In the genomic region with DNA sequence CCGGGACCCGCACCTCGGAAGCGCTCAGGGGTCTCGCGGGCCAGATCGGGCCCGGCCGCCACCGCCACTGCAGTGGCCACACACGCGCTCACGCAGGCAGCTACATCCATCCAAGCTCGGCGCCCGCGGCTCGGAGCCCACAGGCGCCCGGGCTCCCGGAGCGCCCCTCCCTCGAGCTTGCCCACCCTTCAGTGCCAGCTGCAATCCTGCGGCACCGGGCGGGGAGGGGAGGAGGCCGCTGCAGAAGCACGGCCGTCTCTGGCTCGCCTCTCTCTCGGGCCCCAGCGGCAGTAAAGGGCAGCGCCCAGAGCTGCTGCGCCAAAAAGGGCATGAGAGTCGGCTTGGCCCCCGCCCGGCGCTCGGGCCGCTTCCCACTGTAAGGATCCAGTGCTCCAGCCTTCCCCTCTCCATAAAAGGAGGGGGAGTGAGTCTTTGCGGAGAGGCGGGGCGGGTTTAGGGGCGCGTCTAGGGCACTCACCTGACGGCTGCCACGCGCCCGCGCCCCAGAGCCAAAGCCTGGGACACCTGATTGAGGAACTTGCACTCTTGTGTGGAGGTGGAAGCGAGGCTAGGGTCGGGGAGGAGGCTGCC, we compare ENCODE assay signal across 7 mouse cellular contexts. TPM values are rescaled to one million over a fixed set of nuclear protein-coding genes. Genes with fewer than 3 reads are reported as not detected.
A peak's percentile ranks its signal among the peaks of the same experiment; 100 is the strongest.
DNase-seq lines count a peak whose midpoint lies in the region; ATAC-seq and TF ChIP-seq lines count a peak whose summit lies in the region.

No protein-coding gene starts in this region.

- no peak for TF ChIP-seq CTCF in small intestine, adult 2 months (IDR thresholded peaks at IDR 0.05; ENCODE audit: extremely low read depth, insufficient read length, insufficient replicate concordance, low read depth, low read length)

- H3K9ac ChIP-seq in intestine, embryonic 15.5 days: peak overlapping the region; percentile 91

- peaks cover 62% of the 10 kb centered on the region for H3K4me1 ChIP-seq in intestine, embryonic 15.5 days (replicated peaks)
- peaks cover 33% of the 10 kb centered on the region for H3K4me1 ChIP-seq in small intestine, adult 2 months (ENCODE audit: control insufficient read depth, insufficient read depth, insufficient read length, low read length)

- peak; percentile 39; the same call in 1 of the 2 replicates for TF ChIP-seq POLR2A in small intestine, adult 2 months (IDR thresholded peaks at IDR 0.05; ENCODE audit: low read depth, low read length)

- intact Hi-C loops in left cerebral cortex, postnatal 25 days (cut with DNase I): loop anchor here (1.0 to 5.0 kb wide), 3 partner anchors 102 to 181 kb away; no protein-coding TSS in a partner anchor

- H3K4me2 ChIP-seq in intestine, embryonic 15.5 days (replicated peaks): peak overlapping the region; percentile 92

- H3K27me3 ChIP-seq in intestine, embryonic 15.5 days (replicated peaks): peaks cover 19% of the 10 kb centered on the region
- no peaks in the 10 kb centered on the region; the same call in 1 of the 2 replicates for H3K27me3 ChIP-seq in small intestine, adult 2 months (ENCODE audit: control insufficient read depth, insufficient read depth, low read length)

- peak; percentile 70 for DNase-seq in adrenal gland, adult 8-10 months
- DNase-seq in embryo, embryonic 11 days: peak; percentile 83
- DNase-seq in gastrocnemius, postnatal 4 days (ENCODE audit: low spot score in 2 of 2): peak; percentile 71 to 80
- DNase-seq in left cerebral cortex, postnatal 25 days (ENCODE audit: low spot score in 2 of 2): peak; percentile 66 to 71

- H3K27ac ChIP-seq in intestine, embryonic 15.5 days: peak overlapping the region; percentile 98
- H3K27ac ChIP-seq in small intestine, adult 2 months (ENCODE audit: insufficient read depth, low read depth, low read length): peak overlapping the region; percentile 42; the same call in 1 of the 2 replicates

- peak; percentile 56 for ATAC-seq in intestine, embryonic 15.5 days
- ATAC-seq in megakaryocyte progenitor cell, adult 5-6 weeks (replicated peaks; ENCODE audit: poor library complexity): peak; percentile 36

- H3K4me3 ChIP-seq in intestine, embryonic 15.5 days (replicated peaks): peak overlapping the region; percentile 88
- H3K4me3 ChIP-seq in small intestine, adult 2 months (ENCODE audit: low read depth, low read length): peak overlapping the region; percentile 71

- H3K9me3 ChIP-seq in intestine, embryonic 15.5 days: no peaks in the 10 kb centered on the region

- 1% methylated on average over 52 of the region's 52 CpGs for WGBS in intestine, embryonic 15.5 days
- under 1% methylated on average over 49 of the region's 52 CpGs for WGBS in small intestine, adult 2 months

- peaks cover 4% of the 10 kb centered on the region; the same call in 1 of the 2 replicates for H3K36me3 ChIP-seq in intestine, embryonic 15.5 days
- no peaks in the 10 kb centered on the region for H3K36me3 ChIP-seq in small intestine, adult 2 months (ENCODE audit: control insufficient read depth, insufficient read depth, low read length)

RNA-seq across cellular contexts. Expression of gene Pdgfa, which starts 1.4 kb away (rescaled TPM):
- 10 to 100 TPM; 25.6 to 51.6 (median 36.7) TPM for total RNA-seq in adrenal gland, adult 8-10 months (2022)
- total RNA-seq in gastrocnemius, postnatal 4 days (2021): 10 to 100 TPM; 39.3 to 39.7 TPM
- polyA plus RNA-seq in intestine, embryonic 15.5 days (2015; fragmentation: Nextera tagmentation; extraction: Ambion mirVana): 48.5 and 48.8 TPM in 2 replicates
- 10 to 100 TPM; 52.5 to 54.9 TPM for total RNA-seq in left cerebral cortex, postnatal 25 days (2021)
- total RNA-seq in megakaryocyte progenitor cell, adult 5-6 weeks (2015): 0.25 and 0.71 TPM in 2 replicates
- total RNA-seq in megakaryocyte progenitor cell, adult 5-6 weeks (2017): 1.3 TPM in 1 of 2 replicates, not detected in the other
- polyA plus RNA-seq in small intestine, adult 2 months (2012; rRNA removed): 39.7 and 74.2 TPM in 2 replicates

Comparison
In these comparisons a context has a peak if more than half of its experiments do, and no peak if none do; other contexts are left out.
1. Peak in every context shown above with its lines: DNase-seq, ATAC-seq, H3K4me3 ChIP-seq and H3K27ac ChIP-seq.
2. RNA of gene Pdgfa, which starts 1.4 kb away (total RNA-seq): 52.5 to 54.9 TPM in left cerebral cortex, postnatal 25 days, 25.6 to 51.6 TPM in adrenal gland, adult 8-10 months and 39.3 to 39.7 TPM in gastrocnemius, postnatal 4 days; 0.25 to 1.3 TPM in megakaryocyte progenitor cell, adult 5-6 weeks; every median in the first group is over 10 times any median in the second.